Mouse (Mus musculus): ENCODE results near the gene Sdhc.
A peak's percentile ranks its signal among the peaks of the same experiment; 100 is the strongest.
"Not testable (repeated sequence)": the region's sequence is repeated elsewhere in the genome, so short reads cannot be mapped to it uniquely, and the experiment has no call there.

Gene Sdhc

GRCm38 (mm10) chr1:171168906-171169305 lies 18.5 kb upstream of the Sdhc start:
- DNase-seq (ENCODE audit: low spot score) = no peak

- no peak for DNase-seq (ENCODE audit: low spot score)
These were observed 15.4 kb upstream of the Sdhc start for GRCm38 (mm10) chr1:171165629-171166345.

DNA sequence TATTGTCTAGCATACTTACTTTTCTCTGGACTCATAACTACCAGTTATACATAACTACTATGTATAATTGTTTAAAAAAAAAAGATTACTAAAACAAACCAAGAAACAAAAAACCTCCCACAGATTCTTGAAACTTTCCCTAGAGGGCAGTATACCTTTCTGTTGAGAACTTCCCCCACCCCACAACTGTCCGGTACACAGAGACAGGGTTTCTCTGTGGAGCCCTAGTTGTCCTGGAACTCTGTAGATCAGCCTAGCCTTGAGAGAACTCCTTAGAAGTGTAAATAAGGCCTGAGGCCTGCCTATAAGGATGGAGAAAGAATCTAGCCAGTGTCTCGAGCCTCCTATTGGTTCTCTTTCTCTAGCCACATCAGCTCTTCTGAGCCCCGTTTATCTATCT lies 13.9 kb upstream of the Sdhc start:
- DNase-seq (ENCODE audit: low spot score) = no peak

DNA sequence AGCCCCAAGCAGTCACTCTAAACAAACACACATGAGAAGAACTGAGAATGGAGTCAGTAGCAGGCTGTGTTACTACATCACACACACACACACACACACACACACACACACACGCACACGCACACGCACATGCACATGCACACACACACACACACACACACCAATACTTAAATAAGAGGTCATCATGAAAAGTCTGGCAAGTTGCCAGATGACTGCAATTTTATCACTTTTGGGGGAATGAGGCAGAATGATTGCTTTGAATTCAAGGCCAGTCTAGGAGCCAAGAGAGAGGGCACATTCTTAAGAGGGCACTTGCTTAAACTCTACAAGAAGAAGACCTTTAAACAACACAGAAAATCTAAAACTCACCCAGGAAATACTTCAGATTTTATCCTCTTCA lies 12.1 kb upstream of the Sdhc start:
- DNase-seq (ENCODE audit: low spot score) = no peak

DNA sequence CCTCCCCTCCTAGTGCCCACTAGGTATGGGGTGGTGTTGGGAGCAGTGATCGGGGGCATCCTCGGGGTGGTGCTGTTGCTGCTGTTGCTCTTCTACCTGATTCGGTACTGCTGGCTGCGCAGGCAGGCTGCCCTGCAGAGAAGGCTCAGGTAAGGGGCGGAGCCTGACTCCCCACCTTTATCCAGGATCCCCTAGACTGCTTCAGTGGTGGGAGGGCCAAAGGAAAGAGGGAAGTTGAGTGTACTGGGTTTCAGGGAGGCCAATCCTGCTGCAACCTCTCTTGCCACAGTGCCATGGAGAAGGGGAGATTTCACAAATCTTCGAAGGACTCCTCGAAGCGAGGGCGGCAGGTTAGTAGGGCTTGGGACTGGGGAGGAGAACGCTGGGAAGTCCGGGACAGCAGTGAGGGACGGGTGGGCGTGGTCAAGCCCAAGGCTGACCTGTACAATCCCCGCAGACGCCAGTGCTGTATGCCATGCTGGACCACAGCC lies 9.1 kb upstream of the Sdhc start:
- DNase-seq (ENCODE audit: low spot score) = no peak

GRCm38 (mm10) chr1:171157965-171158364 lies 7.6 kb upstream of the Sdhc start:
- no peak for DNase-seq (ENCODE audit: low spot score)

DNA sequence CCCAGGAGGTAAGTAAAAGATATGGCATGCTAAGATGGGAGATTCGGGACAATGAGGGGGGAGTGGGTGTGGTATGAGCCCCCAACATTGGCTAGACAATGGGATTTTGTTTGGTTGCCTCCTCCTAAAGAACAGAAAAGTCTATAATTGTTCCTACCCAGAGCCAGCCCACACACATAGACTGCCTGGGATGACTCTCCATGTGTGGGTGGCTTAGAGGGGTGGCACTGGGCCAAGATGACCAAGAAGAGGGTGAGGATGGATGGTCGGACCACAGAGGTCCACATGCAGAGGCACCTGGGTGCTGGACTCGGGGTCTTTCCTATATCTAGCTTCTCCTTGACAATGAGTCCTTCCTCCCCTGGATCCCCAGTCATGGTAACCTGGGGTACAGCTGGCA lies 6.2 kb upstream of the Sdhc start:
- no peak for DNase-seq (ENCODE audit: low spot score)

DNA sequence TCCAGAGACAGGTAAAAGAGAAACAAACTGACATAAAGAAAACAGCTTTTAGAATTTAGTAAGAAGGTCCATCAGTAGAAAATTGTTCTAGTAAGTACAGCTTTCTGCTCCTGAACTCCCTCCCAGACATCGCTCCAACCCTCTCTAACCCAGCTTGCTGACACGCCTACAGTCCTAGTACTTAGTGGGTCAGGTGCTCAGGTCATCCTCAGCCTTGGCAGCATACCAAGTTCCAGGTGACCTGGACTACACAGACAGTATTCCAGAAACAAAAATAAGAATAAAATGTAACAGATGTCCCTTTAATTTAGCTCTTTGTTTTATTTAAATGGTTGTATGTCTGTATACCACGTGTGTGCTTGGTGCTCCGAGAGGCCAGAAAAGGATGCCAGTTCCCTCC lies 1.6 kb upstream of the Sdhc start:
- no peak for DNase-seq (ENCODE audit: low spot score)

DNA sequence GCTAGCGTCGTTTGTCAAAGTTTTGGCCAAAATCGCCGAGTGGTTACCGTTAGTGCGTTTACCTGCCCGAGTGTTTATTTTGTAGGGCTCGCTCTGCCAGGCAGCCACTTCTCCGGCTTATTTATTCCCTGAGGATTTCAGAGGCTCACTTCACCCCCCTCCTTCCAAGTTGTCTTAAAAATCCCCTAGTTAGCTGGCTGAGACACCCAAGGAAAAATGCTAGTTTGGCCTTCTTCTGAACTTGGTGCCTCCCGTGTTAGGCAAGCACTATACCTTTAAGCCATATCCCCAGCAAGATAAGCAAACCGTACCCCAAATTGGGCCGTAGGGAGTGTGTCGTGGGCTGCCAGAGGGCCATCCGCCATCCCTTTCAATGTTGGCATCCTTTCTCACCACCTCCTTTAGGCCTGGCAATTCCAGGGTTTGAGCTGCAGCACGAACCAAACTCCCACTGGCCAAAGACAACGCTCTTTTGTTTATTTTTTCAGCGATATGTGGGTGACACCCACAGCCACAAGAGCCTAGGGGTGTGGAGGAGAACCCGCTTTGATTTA lies 512 bp upstream of the Sdhc start:
- DNase-seq (ENCODE audit: low spot score) = peak; percentile 10

DNA sequence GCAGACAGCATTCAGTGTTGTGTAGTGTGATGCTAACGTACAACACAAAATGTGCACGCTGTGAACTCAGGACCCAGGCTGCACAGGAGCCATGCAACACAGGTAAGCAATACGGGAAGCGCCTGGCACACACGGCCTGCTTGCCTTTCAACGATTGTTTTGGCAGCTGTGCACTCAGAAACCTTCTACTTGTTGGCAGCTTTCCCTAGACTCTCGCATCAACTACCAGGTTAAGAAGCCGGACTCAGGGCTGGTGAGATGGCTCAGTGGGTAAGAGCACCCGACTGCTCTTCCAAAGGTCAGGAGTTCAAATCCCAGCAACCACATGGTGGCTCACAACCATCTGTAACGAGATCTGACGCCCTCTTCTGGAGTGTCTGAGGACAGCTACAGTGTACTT lies 7.4 kb downstream of the Sdhc start:
- not testable (repeated sequence) for DNase-seq (ENCODE audit: low spot score)

GRCm38 (mm10) chr1:171137486-171138155 lies 12.8 kb downstream of the Sdhc start:
- not testable (repeated sequence) for DNase-seq (ENCODE audit: low spot score)

DNA sequence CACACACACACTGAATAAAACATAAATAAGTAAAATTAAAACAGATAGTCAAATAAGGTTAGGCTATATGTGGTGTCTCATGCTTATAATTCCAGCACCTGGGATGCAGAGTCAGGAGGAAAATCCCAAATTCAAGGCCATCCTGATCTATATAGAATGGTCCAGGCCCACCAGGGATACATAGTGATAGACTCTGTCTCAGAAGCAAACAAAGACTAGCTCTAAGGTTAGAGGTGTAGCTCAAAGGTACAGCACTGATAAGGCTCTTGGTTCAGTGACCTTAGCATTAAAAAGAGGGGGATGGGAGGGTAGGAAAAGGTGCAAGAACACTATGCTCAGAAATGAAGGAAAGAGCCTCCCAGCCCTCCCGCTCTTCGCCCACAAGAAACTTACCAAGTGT lies 14.8 kb downstream of the Sdhc start:
- DNase-seq (ENCODE audit: low spot score) = no peak

DNA sequence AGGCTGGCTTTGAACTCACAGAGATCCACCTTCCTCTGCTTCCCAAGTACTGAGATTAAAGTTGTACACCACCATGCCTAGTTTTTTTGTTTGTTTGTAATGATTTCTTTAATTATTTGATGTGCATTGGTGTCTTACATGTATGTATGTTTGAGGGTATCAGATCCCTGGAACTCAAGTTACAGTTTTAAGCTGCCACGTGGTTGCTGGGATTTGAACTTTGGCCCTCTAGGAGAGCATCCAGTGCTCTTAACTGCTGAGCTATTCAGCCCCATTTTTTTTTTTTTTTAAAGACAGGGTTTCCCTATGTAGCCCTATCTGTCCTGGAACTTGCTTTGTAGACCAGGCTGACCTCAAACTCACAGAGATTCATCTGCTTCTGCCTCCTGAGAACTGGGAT lies 19.4 kb downstream of the Sdhc start:
- no peak for DNase-seq (ENCODE audit: low spot score)

DNA sequence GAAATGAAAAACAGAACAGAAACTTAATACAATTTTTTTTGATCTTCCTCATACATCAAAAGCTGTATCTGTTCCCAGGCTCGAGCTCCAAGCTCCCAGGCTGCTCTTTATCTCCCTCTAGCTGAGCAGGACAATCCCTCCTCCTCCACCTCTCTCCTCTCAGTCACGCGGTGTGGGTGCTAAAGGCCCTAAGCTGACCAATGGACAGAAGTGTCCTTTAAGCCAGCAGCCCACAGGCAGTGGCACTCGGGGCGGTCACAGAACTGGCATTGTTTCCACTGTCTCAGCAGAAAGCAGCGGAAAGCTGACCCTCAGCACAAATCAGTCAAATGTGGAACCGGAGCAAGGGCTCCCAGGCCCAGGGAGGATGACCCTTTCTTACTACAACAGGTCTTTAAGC lies 21.2 kb downstream of the Sdhc start:
- no peak for DNase-seq (ENCODE audit: low spot score)

GRCm38 (mm10) chr1:171124398-171124797 lies 26.0 kb downstream of the Sdhc start:
- DNase-seq (ENCODE audit: low spot score) = no peak

GRCm38 (mm10) chr1:171122932-171123331 lies 27.5 kb downstream of the Sdhc start:
- no peak for DNase-seq (ENCODE audit: low spot score)

DNA sequence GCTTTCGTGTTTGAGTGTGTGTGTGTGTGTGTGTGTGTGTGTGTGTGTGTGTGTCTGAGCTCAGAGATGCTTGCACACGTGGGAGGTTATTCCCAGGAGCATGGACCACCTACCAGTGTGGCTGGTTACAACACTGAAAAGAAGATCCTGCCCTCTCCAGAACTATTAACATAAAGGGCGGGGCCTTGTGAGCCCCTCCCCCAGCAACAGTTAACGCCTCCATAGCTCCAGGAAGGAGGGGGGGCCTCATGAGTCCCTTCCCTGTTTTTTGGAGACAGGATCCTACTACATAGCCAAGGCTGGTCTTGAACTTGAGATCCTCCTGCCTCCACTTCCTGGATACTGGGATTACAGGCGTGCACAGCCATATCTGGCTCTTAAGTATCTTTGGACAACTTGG lies 28.6 kb downstream of the Sdhc start:
- no peak for DNase-seq (ENCODE audit: low spot score)

DNA sequence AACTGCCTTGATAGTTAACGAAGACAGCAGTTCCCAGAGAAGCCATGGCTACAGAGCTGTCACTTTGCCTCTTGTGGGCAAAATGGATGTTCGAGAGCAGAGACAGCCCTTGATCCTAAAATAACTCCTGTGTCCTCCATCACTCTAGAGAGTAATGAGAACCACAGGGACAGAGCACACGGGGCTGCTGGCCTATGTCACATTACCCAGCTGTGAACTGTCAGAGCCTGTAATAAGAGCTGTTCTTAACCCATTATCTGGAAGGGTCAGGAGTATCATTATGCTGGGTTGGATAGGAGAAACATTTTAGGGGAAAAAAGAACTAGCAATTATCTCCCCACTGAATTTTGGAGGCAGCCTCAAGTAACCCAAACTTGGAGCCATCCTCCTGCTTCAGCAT lies 29.5 kb downstream of the Sdhc start:
- DNase-seq (ENCODE audit: low spot score) = no peak

DNA sequence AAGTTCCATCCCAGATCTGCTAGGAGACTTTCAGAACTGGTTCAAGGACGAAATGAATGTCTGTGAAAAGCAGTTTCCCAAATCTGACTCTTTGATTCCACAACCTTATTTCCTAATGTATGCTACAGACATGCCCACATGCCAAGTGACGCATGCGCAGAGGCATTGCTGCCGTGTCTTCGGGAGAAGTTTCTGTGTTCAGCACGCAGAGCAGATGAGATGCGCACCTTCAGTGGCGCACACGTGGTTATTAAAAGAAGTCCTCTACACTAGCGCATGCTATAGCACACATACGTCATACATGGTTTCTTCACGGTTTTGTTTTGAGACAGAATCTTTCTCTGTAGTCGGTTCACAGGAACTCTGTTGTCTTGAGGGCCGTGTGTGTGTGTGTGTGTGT lies 31.0 kb downstream of the Sdhc start:
- no peak for DNase-seq (ENCODE audit: low spot score)

DNA sequence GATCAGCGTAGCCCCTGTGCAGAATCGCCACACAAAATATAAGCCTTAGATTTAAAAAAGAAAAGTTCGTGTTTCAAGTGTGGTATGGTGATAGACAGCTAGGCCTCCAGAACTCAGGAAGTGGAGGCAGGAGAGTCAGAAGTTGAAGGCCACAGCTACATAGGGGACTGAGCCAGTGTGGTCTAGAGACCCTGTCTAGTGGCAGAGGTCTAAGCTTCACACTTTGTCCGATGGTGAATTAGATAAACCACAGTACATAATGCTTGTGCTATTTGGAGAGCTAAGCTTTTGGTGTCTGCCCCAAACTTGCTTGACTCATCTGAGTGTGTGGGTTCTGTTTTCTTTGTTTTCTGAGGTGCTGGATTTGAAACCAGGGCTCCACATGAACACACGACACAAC lies 31.4 kb downstream of the Sdhc start:
- DNase-seq (ENCODE audit: low spot score) = no peak

GRCm38 (mm10) chr1:171118269-171118684 lies 32.1 kb downstream of the Sdhc start:
- DNase-seq (ENCODE audit: low spot score) = peak; percentile 13

GRCm38 (mm10) chr1:171116280-171116679 lies 34.1 kb downstream of the Sdhc start:
- no peak for DNase-seq (ENCODE audit: low spot score)

DNA sequence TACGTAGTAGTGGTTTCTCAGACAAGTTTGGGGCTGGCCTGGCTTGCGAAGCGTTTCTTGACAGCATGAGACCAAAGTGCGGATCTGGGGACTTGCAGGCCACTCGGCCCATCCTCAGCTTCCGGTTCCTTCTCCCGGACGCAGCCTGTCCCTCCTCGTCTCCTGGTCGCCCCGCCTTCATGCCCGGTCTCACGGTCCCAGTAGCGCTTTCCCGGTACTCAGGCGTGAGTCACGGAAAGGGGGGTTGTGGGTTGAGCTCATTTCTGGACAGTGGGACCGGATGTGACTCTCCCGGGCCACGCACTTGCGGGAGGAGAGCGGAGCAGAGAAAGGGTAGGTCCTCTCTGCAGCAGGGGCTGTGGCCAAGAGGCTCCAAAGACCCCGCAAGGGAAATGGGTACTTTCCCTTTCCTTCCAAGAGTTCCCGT lies 36.5 kb downstream of the Sdhc start, which contains the start of gene Cfap126:
Gene Cfap126 (plus strand): TSS at position 46 of the 427 bp plus-strand sequence.
- peak; percentile 47 for DNase-seq (ENCODE audit: low spot score)

Data from ovary, postnatal 10 days (tissue).